Mouse (Mus musculus): ENCODE measurements around the gene Cd80.

Cd80 gene

GRCm38 (mm10) chr16:38447366-38447765 is 8.0 kb upstream of the Cd80 start:
- intact Hi-C loops (cut with DNase I) = no loop called here

- intact Hi-C loops (cut with DNase I) = no loop called here
Measured at GRCm38 (mm10) chr16:38448458-38448857, 6.9 kb upstream of the Cd80 start.

- intact Hi-C loops (cut with DNase I) = no loop called here
Measured at GRCm38 (mm10) chr16:38450707-38451106, 4.7 kb upstream of the Cd80 start.

- intact Hi-C loops (cut with DNase I) = no loop called here
Measured at GRCm38 (mm10) chr16:38451421-38452205, 3.7 kb upstream of the Cd80 start.

- intact Hi-C loops (cut with DNase I) = no loop called here
Measured at GRCm38 (mm10) chr16:38452442-38453202, 2.7 kb upstream of the Cd80 start, which contains the start of gene Adprh. Gene Adprh, minus strand, starts transcription at chr16:38452703.

- intact Hi-C loops (cut with DNase I) = no loop called here
Measured at GRCm38 (mm10) chr16:38453203-38453553, 2.2 kb upstream of the Cd80 start.

- intact Hi-C loops (cut with DNase I) = no loop called here
Measured at GRCm38 (mm10) chr16:38453952-38454351, 1.4 kb upstream of the Cd80 start.

GRCm38 (mm10) chr16:38454533-38455254 is 667 bp upstream of the Cd80 start:
- intact Hi-C loops (cut with DNase I) = no loop called here

- intact Hi-C loops (cut with DNase I) = no loop called here
Measured at GRCm38 (mm10) chr16:38456812-38457567, 1.6 kb downstream of the Cd80 start.

GRCm38 (mm10) chr16:38458600-38459280 is 3.4 kb downstream of the Cd80 start:
- intact Hi-C loops (cut with DNase I) = no loop called here

GRCm38 (mm10) chr16:38459990-38460389 is 4.6 kb downstream of the Cd80 start:
- intact Hi-C loops (cut with DNase I) = no loop called here

GRCm38 (mm10) chr16:38461749-38462148 is 6.4 kb downstream of the Cd80 start:
- intact Hi-C loops (cut with DNase I) = no loop called here

- intact Hi-C loops (cut with DNase I) = no loop called here
Measured at GRCm38 (mm10) chr16:38462161-38462560, 6.8 kb downstream of the Cd80 start.

- intact Hi-C loops (cut with DNase I) = no loop called here
Measured at GRCm38 (mm10) chr16:38463305-38463704, 7.9 kb downstream of the Cd80 start.

GRCm38 (mm10) chr16:38466089-38466488 is 10.7 kb downstream of the Cd80 start:
- intact Hi-C loops (cut with DNase I) = no loop called here

- intact Hi-C loops (cut with DNase I) = no loop called here
Measured at GRCm38 (mm10) chr16:38467091-38467916, 11.9 kb downstream of the Cd80 start.

GRCm38 (mm10) chr16:38467917-38468705 is 12.8 kb downstream of the Cd80 start:
- intact Hi-C loops (cut with DNase I) = no loop called here

GRCm38 (mm10) chr16:38468706-38469018 is 13.3 kb downstream of the Cd80 start:
- intact Hi-C loops (cut with DNase I) = no loop called here

GRCm38 (mm10) chr16:38469437-38469836 is 14.1 kb downstream of the Cd80 start:
- intact Hi-C loops (cut with DNase I) = no loop called here
